Mouse (Mus musculus) embryo, embryonic 11.5 days (tissue): ENCODE results near the gene Slc2a9.

ENCODE experiments used
- DNase-seq: peaks from one replicate; pipeline ENCODE4 v3.0.0-alpha.2; 2012; ENCODE audit warnings: low read depth, low spot score

Slc2a9 gene

DNA sequence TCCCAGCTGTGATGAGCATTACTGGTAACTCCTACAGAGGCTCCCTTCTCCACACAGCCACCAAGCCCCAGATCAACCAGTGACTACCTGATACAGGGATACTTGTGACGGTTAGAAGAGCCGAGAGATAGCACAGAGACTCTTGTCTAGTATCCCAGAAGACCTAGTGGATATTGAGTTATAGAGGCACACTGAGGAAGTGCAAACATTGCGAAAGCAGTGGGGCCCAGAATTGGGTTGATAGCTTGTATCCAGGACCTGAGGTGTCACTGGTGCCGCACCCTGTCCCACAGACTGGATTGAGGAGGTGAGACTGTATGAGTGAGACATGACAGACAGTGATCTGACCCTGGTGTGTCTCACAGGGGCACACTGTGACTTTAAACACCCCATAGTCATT lies at the start of gene Slc2a9:
Slc2a9 (minus strand) TSS at position 152 of the 400 bp plus-strand sequence.
- no peak for DNase-seq

DNA sequence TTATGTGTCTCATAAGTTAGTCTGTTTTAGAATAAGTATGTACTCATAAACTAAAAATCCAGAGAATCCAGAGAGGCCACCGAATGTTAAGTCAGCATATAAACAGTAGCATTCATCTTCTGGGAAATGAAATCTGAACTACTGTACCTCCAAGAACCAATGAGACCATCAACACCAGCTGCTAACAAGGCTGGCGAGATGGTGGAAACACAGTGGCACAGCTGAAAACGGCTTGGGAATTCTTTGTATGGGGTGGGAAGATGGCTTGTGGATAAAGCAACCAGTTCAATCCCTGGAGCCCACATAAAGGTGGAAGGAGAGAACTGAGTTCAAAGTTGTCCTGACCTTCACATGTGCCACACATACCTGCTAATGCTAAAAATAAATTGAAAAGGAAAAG lies 49.7 kb upstream of the Slc2a9 start:
- DNase-seq: no peak

DNA sequence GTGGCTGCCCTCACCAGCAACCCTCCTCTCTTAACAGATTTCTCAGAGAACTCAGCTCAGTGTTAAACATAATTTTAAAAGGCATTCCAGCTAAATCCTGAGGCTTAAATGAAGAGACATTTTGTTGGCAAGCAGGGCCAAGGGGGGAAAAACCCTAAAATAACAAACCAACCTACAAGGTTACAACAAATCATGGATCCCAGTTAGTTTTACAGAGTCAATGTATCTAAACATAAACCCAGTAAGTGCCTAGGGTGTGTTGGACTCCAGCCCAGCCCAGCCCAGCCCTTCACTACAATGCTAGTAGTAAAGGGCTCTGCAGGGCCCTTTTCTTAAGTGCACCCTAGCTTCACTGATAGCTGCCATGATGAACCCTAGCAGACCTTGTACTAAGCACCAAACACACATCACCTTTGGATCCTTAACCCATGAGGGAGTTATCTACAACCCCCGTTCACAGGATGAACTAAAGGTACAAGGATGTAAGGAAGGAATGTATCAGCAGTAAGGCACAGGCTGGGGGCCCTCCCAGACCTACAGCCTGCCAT lies 47.4 kb upstream of the Slc2a9 start:
- DNase-seq: no peak

DNA sequence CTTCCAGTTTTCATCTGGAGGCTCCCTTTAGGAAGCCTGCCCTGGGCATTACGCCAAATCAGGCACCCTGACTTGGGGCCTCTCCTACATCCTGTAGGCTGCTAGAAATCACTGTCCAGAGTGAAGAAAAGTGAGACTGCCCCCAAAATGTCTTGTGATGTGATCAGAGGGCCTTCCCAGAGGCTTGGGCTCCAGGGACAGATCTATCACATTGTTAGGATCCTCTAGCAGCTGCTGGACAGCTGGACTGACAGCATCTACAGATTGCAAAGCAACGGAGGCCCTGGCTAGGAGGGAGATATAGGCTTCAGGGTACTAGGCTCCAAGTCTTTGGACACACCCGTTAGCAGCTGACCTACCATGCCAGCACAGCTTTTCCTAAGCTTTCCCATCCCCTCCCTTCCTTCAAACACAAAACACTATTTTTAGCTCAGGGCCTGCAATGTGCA lies 46.5 kb upstream of the Slc2a9 start:
- DNase-seq: no peak

DNA sequence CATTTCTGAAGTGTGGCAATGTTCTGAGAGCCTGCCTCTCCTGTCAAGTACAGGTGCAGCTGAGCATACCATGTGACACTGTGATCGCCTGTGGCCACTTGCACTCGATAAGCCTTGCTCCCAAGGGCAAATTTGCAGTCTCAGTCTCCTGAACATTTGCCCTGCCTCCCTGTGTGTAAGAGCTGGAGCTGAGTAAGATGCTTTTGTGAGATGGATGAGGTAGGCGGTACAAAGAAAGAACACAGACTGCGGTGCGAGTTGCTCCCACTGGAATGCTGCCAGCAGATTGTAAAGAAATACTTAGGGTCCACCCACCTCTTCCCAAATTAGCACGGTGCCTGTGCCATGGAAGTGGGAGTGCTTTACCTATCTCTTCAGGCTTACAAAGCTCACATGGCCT lies 44.4 kb upstream of the Slc2a9 start:
- no peak for DNase-seq

DNA sequence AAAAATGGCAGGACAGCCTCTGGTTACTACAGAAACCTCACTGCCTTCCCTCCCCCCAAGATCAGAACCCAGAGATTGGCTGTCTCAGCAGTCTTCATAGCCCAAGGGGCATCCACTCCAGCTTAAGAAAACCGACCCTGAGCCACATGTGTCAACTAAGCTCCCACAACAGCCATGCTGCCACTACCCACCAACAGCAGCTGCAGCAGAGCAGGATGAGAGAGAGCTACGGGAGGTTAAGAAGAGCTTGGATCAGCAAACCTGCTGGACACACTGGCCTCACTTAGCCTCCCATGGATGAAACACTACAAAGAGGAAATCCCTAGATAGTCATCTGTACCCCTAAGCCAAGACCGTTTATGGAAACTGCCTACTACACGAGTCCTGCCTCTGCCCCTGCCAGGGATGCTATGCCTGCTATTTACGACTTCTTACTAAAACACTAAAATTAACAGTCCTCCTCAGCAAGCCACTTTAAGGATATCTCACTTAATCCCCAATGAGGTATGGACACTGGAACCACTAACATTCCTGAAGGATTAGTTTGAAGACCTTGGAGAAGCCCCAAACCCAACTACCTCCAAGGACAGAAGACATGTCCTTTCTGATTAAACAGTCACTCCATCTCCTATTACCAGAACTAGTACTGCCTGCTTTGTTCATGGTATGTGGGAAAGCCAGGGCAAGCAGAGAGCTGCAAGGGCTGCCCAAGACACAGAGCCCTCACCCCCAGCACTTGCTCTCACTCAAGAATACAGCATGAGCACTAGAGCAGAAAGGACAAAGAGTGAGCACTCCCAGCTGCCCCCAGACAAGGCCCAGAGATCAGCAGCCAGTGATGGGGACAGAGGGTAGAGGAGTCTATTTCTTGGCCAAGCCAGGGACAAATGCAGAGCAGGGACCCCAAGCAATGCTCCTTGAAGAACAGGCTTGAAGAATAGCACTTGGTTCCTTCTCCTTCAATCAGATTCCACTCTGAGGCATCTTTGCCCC lies 41.8 kb upstream of the Slc2a9 start:
- no peak for DNase-seq

DNA sequence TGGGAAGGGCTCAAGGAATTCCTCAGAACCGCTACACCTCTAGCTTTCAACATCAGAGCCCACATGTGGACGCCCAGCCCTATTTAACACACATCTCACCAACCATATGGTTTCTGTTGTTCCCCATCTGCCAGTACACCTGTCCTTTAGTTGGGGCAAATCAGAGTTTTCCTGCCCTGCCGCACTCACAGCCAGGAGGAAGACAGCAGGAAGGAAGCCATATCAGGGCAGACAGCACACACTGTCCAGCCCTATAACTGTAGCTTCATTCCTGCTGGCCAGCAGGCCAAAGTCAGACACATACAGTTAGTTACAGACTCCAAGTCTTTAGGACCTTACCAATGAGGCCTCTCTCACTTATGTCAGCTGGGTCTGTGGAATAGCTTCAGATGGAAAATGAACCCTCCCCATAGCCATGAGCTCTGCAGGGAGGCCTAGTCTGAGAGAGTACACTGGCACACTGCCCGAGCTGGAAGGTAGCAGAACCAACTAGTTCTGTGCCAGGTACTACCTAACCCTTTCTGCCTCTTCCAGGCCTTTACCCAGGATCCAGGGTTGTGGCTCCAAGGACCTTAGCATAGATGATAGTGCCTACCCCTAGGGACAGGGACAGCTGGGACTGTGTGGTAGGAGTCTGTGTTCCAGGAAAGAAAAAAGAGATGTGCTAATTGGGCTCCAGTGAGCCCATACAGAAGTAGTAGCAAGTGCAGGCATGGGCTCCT lies 40.7 kb upstream of the Slc2a9 start:
- no peak for DNase-seq

DNA sequence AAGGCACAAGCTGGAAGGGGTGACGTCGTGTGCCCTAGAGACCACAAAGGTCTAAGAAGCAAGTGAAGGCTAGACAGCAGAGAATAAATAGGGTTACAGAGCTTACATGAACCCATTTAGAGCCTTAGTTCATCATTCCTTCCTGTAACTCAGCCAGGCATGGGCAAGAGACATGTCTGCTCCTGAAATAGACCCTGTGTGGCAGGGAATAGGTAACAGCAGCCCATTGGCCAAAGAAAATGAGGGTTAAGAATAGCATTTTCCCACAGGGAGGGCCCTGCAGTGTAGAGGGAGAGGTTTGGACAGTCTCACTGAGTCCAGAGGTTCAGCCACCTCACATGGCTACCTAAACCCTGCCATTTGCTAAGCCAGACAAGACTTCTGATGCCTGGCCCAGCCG lies 38.8 kb upstream of the Slc2a9 start:
- DNase-seq: no peak

DNA sequence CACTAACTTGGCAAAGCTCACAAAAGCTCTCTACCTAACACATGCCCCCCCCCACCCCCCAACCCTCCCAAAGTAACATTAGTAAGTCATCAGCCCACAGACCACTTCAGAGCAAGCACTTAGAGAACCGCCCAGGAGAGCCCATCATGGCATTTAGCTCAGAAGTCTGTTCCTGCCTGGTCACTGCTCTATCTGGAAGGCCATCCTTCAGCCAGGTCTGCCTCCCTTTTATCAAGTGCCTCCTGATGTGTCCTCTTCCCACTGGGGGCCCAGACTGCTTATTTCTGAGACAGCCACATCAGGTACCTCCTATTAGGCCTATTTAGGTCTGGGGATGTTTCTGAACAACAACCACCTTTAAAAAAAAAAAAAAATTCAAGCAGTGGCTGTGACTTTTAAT lies 38.0 kb upstream of the Slc2a9 start:
- DNase-seq: no peak

DNA sequence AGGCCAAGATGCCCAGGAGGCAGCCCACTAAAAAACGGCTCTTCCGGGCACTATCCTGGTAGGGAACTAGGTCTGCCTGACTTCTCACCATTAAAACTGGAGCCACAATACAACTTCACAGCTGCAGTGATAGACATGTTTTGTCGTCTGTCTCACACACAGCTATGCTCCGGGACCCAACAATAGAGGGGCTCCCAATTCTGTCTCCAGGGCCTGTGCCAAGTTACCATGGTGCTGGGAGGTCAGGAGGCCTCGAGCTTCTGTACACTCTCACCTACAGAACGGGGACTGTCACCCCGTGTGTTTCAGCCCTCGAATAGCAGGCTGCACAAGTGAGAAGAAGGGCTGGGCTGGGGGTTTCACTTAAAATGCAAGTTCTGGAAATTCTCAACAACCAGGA lies 35.6 kb upstream of the Slc2a9 start:
- no peak for DNase-seq

DNA sequence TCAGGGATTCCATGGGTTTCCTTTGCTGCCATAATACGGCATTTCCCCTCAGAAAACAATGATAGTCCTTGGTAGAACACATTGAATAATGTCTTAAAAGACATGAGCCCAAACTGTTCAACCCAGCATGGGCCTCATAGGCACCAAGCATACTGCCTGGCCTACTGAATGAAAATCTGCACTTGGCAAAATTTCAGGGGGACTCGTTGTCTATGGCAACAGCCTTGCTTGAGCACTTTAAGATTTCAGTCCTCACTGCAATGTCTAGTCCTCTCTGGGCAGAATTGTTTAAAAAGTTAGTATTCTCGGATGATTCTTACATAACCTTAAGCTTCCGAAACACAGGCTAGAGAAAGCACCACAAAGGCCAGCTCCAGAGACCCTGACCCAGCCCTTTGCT lies 34.9 kb upstream of the Slc2a9 start:
- no peak for DNase-seq

DNA sequence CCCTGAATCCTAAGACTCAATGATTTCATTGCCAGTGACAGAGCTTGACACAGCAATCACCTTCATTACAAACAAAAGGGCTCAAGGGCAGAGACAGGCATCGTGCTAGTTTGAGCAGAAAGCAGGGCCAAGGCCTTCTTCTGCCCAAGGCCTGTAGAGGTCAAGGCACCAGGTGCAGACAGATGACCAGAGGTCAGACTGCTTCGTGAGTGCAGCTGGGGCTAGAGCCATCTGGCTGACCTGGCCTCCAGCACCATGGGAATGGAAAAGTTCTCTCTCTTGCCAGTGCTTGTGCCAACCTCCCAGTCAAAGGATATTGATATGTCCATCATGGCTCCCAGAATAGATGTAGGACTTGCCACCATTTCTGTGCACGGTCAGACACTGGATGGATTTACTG lies 33.9 kb upstream of the Slc2a9 start:
- no peak for DNase-seq

DNA sequence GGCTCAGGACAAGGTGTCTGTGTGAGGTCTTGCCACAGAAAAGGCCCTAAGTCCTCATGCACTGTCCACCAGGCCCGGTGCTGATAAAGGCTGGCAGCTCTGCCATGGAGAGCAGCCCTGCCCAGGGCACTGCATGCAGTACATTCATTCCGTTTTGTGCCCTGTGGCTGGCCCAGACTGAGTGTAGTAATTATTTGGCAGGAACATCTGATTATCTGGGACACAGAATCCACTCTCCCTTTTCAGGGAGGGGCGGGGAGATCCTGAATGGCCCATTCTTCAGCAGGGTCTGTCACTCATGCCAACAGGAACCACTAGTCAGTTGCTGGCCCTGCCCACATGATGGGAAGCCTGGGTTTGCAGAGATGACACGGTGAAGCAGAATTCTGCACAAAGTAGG lies 29.1 kb upstream of the Slc2a9 start:
- DNase-seq: no peak

DNA sequence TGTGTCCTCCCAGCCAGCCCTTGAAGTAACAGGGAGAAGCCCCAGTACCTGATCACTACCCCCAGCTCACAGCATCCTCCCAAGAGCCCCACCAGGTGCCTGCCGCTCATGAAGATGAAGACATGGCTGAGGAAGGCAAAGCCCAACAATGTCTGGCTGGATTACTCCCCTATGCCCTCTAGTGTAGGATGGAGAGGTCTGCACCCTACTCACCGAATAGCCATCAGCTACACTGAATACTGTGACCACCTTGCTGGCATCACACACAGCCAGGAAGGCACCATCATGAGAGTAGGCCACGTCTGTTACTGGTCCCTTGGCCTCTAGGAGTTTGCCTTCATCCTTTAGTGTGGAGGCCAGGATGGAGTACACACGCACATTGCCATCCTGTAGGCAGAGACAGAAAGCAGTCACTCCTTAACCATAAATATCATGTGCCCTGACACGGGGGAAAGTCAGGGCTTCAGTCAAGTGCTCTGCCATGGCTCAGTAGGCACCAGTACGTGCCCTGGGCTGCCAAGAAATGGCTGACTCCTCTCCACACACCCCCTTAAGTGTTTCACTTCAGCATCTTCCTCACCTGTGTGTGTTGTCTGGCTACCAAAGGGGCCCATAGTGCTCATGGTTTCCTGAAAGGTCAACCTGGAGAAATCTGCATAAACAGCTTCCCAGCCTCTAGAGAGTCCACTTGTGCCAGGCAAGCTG lies 26.9 kb upstream of the Slc2a9 start:
- peak; percentile 8 for DNase-seq

DNA sequence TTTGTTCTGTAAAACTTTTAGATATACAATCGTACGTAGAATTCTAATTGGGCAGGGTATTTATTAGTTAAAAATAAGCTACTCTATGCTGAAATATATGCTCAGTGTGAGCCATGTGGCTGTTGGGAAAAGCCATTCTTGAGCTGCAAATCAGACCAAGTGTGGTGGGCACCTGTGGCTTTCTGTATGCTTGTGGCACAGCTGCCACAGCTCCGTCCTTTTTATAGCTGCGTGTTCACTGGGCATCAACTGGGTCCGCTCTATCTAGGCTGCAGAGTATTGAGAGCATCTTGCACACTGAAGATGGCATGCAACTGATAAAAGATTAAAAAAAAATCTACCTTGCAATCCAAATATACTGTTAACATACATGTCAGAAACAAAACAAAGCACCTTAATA lies 20.0 kb upstream of the Slc2a9 start:
- DNase-seq: no peak

DNA sequence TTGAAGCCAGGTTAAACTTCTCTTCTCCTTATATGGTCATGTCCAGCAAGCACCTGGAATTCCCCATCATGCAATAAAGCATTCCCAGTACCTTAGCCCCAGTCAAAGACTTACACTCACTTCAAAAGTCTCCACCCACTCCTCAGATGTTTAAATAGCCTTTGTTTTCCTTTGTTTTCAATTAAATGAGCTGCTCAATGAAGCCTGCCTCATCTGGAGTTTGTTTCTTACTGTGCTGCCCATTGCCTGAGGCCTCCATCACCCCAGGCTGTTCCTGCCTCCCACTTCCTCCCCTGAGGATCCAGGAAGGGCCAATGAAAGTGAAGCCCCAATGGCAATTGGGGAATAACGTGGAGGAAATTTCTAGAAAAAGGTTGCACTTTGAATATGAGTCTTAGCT lies 17.9 kb upstream of the Slc2a9 start:
- DNase-seq: no peak

DNA sequence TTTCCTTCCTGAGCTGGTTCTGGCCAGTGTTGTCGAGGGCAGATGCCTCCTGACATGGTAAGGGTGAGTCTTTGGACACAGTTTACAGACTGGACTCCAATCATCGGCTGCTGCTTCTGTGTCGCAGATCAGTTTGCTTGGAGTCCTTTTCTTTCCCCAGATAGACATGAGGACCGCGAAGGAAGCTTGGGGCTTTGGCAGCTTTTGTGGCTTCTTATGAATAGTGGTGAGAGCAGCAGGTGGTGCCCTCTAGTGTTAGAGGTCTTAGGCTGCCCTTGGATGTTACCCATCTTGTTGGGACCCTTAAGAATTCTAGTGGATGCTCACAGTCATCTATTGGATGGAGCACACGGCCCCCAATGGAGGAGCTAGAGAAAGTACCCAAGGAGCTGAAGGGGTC lies 13.3 kb upstream of the Slc2a9 start:
- DNase-seq: no peak

DNA sequence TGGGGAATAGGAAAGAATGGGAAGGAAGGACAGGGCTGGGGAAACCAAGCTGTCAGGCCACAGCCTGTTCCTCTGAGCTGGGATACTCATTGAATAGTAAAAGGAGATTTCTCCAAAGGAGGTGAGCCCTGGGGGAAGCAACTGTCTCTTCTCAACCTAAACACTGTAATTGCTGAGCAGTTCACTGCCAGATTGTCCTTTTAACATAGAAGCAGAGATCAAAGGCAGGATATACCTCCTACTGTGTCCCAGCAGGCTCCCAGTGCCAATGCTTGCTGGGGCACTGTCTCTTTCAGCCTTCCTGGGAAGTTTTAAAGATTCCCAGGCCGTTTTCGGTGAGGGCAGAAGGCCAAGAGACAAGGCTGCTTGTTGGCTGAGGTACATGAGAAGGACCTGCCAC lies 10.0 kb upstream of the Slc2a9 start:
- no peak for DNase-seq

DNA sequence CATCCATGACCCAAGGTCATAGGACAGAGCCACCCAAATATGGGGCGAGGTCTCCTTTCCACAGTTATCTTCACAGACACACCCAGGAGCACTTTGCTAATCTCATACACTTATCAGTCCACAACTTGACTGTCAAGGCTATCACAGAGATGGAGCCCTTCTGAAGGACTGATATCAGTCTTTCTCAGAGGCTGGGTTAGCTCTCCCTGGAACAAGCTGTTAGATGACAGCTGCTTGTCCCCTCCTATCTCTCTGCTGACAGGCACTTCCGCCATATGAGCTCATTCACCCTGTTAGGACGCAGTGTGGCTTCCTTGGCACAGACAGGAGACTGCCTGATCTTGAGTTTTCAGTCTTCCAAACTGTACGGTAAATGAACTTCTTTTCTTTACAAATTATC lies 6.6 kb upstream of the Slc2a9 start:
- no peak for DNase-seq

DNA sequence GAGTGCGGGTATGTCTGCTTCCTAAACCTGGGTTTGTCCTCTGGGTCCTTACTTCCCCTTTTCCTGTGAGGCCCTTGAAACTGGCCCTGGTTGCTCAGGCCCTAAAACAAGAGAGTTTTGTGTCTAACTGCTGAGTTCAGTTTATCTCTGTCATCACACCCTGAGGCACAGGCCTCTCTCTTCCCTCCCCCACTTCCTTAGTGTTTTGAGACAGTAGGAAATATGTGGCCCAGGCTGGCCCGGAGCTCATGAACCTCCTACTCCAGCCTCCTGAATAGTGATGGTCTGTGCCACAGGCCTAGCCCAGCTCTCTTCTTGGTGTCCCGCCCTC lies 2.5 kb upstream of the Slc2a9 start:
- no peak for DNase-seq

DNA sequence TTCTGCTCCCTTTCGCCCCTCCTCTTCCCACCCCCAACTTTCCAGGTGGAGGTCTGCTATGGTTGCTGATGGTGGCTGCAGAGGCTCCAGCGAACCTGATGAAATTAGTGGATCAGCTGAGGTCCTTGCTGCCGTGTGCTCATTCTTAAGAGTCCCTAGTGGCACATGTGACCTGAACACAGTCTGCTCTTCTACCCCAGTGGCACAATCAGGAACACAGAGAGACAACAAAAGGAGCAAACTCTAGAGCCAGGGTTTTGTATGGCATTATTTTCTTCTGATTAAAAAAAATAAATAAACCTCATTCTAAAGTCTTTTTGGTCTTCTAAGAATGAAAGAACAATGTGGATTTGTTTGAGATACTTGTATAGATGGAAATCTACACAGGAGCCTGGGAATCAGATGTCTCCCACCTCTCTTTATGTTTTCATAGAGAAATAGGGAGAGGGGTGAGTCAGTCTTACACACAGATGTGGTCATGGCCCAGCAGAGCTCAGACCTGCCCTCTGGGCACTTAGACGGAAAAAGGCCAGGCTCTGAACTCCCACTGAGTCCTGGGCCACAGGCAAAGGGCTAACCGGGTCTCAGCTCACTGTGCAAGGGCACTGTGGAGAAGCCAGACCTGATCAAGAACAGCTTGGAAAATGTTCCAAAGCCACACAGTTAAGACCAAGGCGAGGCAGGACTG lies 1.9 kb upstream of the Slc2a9 start:
- no peak for DNase-seq

DNA sequence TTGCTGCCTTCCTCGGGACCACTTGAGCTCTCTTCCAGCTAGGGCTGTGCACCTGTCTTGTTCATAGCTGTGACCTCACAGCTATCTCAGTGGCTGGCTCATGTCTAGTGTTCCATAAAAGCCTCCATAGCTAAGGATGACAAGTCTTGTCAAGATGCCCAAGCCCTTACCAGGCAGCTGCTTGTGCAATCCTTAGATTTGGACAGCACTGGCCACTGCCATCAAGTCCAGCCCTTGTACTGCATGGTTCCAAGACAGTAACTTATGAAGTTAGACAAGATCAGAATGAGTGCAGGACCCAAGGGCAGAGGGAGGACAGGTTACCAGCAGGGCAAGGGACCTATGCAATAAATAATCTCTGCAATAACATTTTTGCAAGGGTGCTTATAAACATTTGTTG lies 1.2 kb upstream of the Slc2a9 start:
- no peak for DNase-seq
